Mouse (Mus musculus) hindbrain, embryonic 15.5 days (tissue): ENCODE measurements around the gene Kctd13. TPM values are rescaled to one million over a fixed set of nuclear protein-coding genes. Genes with fewer than 3 reads are reported as not detected.
"Not testable (repeated sequence)": the region's sequence is repeated elsewhere in the genome, so short reads cannot be mapped to it uniquely, and the experiment has no call there.

Experiments used
- ATAC-seq: fragments of 200-750 bp; cut with Nextera tagmentation; 2 replicates; pipeline ENCODE4 v1.8.0; 2017; ENCODE audit warnings: low read depth, moderate number of reproducible peaks, moderate TSS enrichment; ENCODE audit not compliant: low FRiP score
- H3K27ac ChIP-seq: fragments of 300-500 bp; sonication (generic); replicated peaks from 2 replicates; pipeline ENCODE4 v1.5.1; 2015; ENCODE audit warnings: mild to moderate bottlenecking, inconsistent platforms
- H3K27me3 ChIP-seq: fragments of 300-500 bp; sonication (generic); 2 replicates; pipeline ENCODE4 v1.6.1; 2015; ENCODE audit warnings: control low read depth, inconsistent platforms
- H3K36me3 ChIP-seq: fragments of 300-500 bp; sonication (generic); 2 replicates; pipeline ENCODE4 v1.6.1; 2015; ENCODE audit warnings: control low read depth, inconsistent platforms
- H3K4me1 ChIP-seq: fragments of 300-500 bp; sonication (generic); replicated peaks from 2 replicates; pipeline ENCODE4 v1.6.1; 2015; ENCODE audit warnings: control low read depth, inconsistent platforms
- H3K4me2 ChIP-seq: fragments of 300-500 bp; sonication (generic); 2 replicates; pipeline ENCODE4 v1.6.1; 2015; ENCODE audit warnings: moderate library complexity, mild to moderate bottlenecking, inconsistent platforms
- H3K4me3 ChIP-seq: fragments of 300-500 bp; sonication (generic); 2 replicates; pipeline ENCODE4 v1.5.1; 2015; ENCODE audit warnings: mild to moderate bottlenecking, inconsistent platforms
- H3K9ac ChIP-seq: fragments of 300-500 bp; sonication (generic); 2 replicates; pipeline ENCODE4 v1.6.1; 2015; ENCODE audit warnings: inconsistent platforms
- H3K9me3 ChIP-seq: fragments of 300-500 bp; sonication (generic); 2 replicates; pipeline ENCODE4 v1.6.1; 2016; ENCODE audit warnings: control low read depth, inconsistent platforms
- WGBS: fragments of 180-500 bp; shearing (Covaris S2); methylation state at CpG from one replicate; pipeline ENCODE4 v1.1.7; 2015; 5-methylcytosine and 5-hydroxymethylcytosine counted together
- polyA plus RNA-seq: library from polyadenylated mRNA; unstranded; fragments of >200 nt; fragmentation: Nextera tagmentation; extraction: Ambion mirVana; gene quantifications from 2 replicates; pipeline ENCODE4 v1.2.1, GENCODE M21; 2015

Gene Kctd13
- polyA plus RNA-seq, 1 experiment from 2014 or later = 130 TPM

DNA sequence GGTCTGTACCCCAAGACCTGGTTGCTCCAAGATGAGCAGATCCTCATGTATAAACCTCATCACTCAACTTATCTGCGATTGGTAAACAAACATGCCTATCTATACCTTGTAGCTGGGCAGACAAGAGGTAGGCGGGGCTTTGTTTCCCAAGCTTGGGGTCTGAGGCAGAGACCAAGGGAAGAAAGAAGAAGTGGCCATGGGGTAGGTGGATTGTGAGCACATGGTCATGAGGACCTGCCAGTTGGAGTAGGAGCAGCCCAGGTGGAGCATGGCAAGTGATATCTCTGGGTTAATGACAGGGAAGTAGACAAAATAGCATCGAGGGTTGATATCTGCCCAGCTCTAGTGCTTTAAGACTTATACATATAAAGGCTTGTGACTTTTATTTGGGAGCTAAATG lies 13.8 kb upstream of the Kctd13 start:
- Histone ChIP-seq H3K9me3 (no peaks in the 10 kb centered on the region), H3K36me3 (no peaks in the 10 kb centered on the region), H3K27me3 (no peaks in the 10 kb centered on the region), H3K4me1 (no peaks in the 10 kb centered on the region), H3K27ac (no peak overlapping the region), H3K4me3 (no peak overlapping the region), H3K4me2 (no peak overlapping the region), H3K9ac (no peak overlapping the region)
- no peak for ATAC-seq
- whole genome bisulfite sequencing = 91% methylated on average over 3 of the region's 3 CpGs

DNA sequence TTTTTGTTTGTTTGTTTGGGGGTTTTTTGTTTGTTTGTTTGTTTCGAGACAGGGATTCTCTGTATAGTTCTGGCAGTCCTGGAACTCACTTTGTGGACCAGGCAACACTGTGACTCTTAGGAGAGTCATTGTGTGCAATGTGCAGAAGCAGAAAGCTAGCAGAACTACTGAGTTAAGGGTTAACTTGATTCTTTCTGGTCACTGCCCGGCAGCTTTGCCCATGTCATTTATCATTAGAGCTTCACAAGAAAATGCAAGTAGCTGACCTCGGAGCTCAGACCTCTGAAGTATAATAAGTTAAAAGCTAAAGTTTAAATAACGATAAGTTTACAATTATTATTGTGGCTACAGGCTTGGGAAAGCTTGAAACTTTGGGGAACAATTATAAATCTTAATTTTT lies 10.3 kb upstream of the Kctd13 start:
- H3K9ac ChIP-seq, H3K36me3 ChIP-seq, H3K4me2 ChIP-seq, H3K4me1 ChIP-seq, H3K9me3 ChIP-seq, ATAC-seq, H3K4me3 ChIP-seq, H3K27me3 ChIP-seq, H3K27ac ChIP-seq: not testable (repeated sequence)
- 30% methylated on average over 4 of the region's 4 CpGs for WGBS

DNA sequence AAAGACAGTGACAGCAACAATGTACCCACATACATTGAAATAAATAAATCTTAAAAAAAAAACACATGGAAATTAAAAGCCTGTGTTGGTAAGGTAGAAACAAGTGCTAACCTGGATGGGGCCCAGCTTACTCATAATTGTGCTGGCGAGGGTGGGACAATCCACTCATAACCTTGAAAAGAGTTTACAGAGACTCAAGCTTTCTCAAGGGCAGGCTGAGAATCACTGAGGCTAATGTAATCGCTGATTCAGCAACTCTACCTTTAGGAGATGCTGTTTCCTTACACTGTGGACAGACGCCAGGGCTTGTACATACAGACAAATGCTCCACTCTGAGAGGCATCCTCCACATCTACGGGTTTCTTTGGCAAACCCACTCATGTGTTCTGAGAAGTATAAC lies 8.7 kb upstream of the Kctd13 start:
- Histone ChIP-seq H3K36me3 (no peaks in the 10 kb centered on the region), H3K27ac (no peak overlapping the region), H3K27me3 (no peaks in the 10 kb centered on the region), H3K9ac (no peak overlapping the region), H3K4me2 (no peak overlapping the region), H3K4me3 (no peak overlapping the region), H3K4me1 (0 out of 2 replicates have a peak, but pooled peaks cover 5% of the 10 kb centered on the region), H3K9me3 (no peaks in the 10 kb centered on the region)
- 81% methylated on average over 4 of the region's 4 CpGs for WGBS
- no peak for ATAC-seq

DNA sequence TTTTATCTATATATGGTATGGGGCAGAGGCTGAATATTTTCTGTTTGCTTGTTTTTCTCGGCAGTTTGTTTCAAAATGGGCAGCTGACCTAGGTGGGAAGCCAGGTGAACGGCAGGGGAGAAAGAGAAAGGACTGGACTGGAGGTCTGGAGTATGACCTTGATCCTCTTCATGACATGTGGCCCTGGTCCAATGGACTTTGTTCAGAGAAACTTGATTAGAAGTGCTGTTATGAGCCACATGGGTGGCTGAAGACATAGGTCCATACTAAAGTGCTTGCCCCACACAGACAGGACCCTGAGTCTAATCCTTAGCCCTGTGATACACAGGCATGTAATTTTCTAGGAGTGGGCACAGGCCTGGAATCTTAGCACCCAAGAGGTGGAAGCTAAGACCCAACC lies 7.1 kb upstream of the Kctd13 start:
- no peaks in the 10 kb centered on the region for H3K9me3 ChIP-seq
- H3K36me3 ChIP-seq = no peaks in the 10 kb centered on the region
- ATAC-seq = no peak
- no peaks in the 10 kb centered on the region for H3K27me3 ChIP-seq
- no peak overlapping the region for H3K27ac ChIP-seq
- WGBS = 84% methylated on average over 2 of the region's 2 CpGs
- no peak overlapping the region for H3K4me2 ChIP-seq
- H3K4me1 ChIP-seq = 0 out of 2 replicates have a peak, but pooled peaks cover 5% of the 10 kb centered on the region
- no peak overlapping the region for H3K4me3 ChIP-seq
- H3K9ac ChIP-seq = no peak overlapping the region

DNA sequence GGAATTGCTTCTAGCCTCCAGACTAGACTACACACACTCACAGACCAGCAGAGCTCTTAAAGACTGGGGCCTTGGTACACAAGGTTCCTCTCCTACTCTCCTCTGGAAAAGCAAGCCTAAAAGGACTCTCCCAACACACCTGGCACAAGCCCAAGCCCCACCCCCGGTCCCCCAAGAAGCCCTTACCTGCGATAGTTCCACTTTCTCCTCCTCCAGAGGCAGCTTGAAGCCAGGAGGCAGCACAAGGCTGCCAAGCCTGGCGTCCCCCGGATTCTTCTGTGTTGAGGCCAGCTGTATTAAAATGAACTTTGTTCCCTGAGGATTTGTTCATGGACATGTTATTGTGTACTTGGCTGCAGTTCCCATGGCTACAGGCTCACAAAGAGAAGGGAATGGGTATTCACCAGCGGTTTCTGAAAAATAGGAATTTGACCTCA lies 6.0 kb upstream of the Kctd13 start, which contains the start of gene Tmem219:
Gene Tmem219, minus strand, starts transcription at position 294 of the 437 bp plus-strand sequence.
- no peak for ATAC-seq
- 0 out of 2 replicates have a peak, but pooled peaks cover 5% of the 10 kb centered on the region for H3K4me1 ChIP-seq
- H3K27me3 ChIP-seq = no peaks in the 10 kb centered on the region
- no peak within 1 kb of the TSS for H3K4me2 ChIP-seq
- H3K36me3 ChIP-seq = no peaks in the 10 kb centered on the region
- H3K9ac ChIP-seq = no peak within 1 kb of the TSS
- H3K27ac ChIP-seq = 0 out of 2 replicates have a peak within 1 kb of the TSS, but pooled peaks have one; percentile 31
- 13% methylated on average over 5 of the region's 5 CpGs for WGBS
- H3K9me3 ChIP-seq = no peaks in the 10 kb centered on the region
- no peak within 1 kb of the TSS for H3K4me3 ChIP-seq

DNA sequence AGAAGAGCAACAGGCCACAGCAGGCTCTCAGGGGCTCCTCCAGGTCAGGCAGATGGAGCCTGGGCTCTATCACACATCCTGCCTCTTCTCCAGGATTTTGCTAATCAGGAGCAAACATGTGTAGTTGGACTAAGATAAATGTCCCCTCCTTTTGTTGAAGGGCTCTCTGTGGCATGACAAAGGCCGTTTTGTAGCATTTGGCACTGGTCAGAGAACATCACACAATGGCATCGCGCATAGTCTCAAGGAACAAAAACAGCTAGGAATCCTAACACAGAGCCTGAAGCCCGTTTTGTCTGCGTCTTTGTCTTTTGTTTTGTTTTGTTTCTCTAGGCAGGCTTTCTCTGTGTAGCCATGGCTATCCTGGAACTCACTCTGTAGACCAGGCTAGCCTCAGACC lies 4.7 kb upstream of the Kctd13 start:
- Histone ChIP-seq H3K4me1 (0 out of 2 replicates have a peak, but pooled peaks cover 5% of the 10 kb centered on the region), H3K36me3 (no peaks in the 10 kb centered on the region), H3K27ac (no peak overlapping the region), H3K27me3 (no peaks in the 10 kb centered on the region), H3K4me3 (no peak overlapping the region), H3K9me3 (no peaks in the 10 kb centered on the region), H3K9ac (no peak overlapping the region), H3K4me2 (no peak overlapping the region)
- WGBS = 34% methylated on average over 5 of the region's 5 CpGs
- no peak for ATAC-seq

DNA sequence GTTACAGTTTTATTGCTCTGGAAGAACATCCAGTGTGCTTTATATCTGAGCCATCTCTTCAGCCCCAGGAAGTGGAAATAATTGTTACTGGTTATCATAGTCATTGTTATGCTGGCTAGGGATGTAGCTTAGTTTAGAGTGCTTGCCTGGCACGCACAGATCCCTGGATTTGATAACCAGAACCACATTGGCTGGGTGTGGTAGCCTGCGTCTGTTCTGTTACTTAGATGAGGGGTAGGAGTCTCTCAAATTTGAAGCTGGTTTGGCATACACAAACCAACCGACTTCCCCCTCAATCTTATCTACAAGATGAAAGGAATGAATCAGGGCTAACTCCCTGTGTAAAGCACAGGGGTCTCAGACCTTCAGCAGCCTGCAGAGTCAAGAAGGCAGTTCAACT lies 2.4 kb upstream of the Kctd13 start:
- H3K9ac ChIP-seq = no peak overlapping the region
- no peak for ATAC-seq
- H3K4me2 ChIP-seq = no peak overlapping the region
- no peaks in the 10 kb centered on the region for H3K9me3 ChIP-seq
- H3K27ac ChIP-seq = no peak overlapping the region
- H3K4me3 ChIP-seq = no peak overlapping the region
- 66% methylated on average over 3 of the region's 3 CpGs for WGBS
- H3K4me1 ChIP-seq = peaks cover 17% of the 10 kb centered on the region
- H3K27me3 ChIP-seq = no peaks in the 10 kb centered on the region
- H3K36me3 ChIP-seq = no peaks in the 10 kb centered on the region

DNA sequence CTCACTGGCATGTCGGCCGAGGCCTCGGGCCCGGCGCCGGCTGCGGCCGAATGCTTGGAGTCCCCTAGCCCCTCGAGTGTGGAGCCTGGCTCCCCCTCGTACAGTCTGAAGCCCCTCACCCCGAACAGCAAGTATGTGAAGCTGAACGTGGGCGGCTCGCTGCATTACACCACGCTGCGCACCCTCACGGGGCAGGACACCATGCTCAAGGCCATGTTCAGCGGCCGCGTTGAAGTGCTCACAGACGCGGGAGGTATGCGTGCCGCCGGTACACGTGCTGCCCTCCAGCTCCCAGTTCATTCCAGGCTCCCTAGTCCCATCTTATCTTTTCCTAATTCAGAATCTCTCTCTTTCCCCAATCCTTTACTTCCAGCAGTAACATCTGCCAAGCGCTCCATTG lies 367 bp downstream of the Kctd13 start:
- peak overlapping the region; percentile 88 for H3K4me2 ChIP-seq

DNA sequence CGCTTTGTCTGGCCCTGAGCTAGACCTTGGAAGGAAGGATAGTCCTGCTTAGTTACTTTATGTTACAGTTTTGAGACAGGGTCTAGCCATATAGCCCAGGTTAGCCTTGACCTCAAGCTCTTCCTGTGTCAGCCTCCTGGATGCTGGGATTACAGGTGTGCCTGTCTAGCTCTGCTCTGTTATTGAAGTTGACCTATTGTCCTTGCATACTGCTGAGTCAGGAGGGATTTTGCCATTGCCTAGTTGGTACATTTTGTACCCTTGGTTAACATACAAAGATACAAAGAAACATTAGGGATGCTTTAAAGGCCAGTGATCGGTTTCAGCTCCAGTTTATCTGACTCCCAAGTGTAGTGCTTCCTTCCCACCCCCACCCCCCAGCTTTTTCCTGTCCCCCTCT lies 4.0 kb downstream of the Kctd13 start:
- H3K4me2 ChIP-seq = no peak overlapping the region
- H3K9me3 ChIP-seq = no peaks in the 10 kb centered on the region
- no peak overlapping the region for H3K27ac ChIP-seq
- peaks cover 12% of the 10 kb centered on the region for H3K4me1 ChIP-seq
- H3K4me3 ChIP-seq = no peak overlapping the region
- peaks cover 25% of the 10 kb centered on the region for H3K36me3 ChIP-seq
- H3K9ac ChIP-seq = no peak overlapping the region
- H3K27me3 ChIP-seq = no peaks in the 10 kb centered on the region
- no peak for ATAC-seq
- 85% methylated on average over 2 of the region's 2 CpGs for WGBS

More for the DNA sequence above, 367 bp downstream of the Kctd13 start:
- H3K9ac ChIP-seq = peak overlapping the region; percentile 57
- 0 out of 2 replicates have a peak, but pooled peaks cover 8% of the 10 kb centered on the region for H3K36me3 ChIP-seq
- H3K4me3 ChIP-seq = peak overlapping the region; percentile 66
- WGBS = under 1% methylated on average over 27 of the region's 27 CpGs
- H3K27ac ChIP-seq = peak overlapping the region; percentile 82
- H3K9me3 ChIP-seq = no peaks in the 10 kb centered on the region
- no peaks in the 10 kb centered on the region for H3K27me3 ChIP-seq
- peaks cover 12% of the 10 kb centered on the region for H3K4me1 ChIP-seq
- peak; percentile 81; the same call in 1 of the 2 replicates for ATAC-seq

DNA sequence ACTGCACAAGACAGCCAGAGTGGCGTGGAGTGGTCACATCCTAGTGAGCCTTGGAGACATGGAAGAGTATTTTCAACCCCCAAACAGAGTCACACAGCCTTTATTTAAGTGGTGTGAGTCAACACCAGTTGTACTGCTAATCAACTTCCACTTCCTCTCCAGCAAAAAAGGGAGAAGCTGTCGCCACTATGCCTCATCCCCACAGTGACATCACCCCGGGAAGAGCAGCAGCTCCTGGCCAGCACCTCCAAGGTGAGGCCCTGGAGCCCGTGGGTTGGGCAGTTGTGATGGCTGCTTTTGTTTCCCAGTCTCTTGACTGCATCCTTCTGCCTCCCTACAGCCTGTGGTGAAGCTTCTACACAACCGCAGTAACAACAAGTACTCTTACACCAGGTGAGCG lies 12.5 kb downstream of the Kctd13 start:
- Histone ChIP-seq H3K4me2 (no peak overlapping the region), H3K9me3 (no peaks in the 10 kb centered on the region), H3K36me3 (peaks cover 48% of the 10 kb centered on the region), H3K4me1 (peaks cover 1% of the 10 kb centered on the region; the same call in 1 of the 2 replicates), H3K4me3 (no peak overlapping the region), H3K27me3 (no peaks in the 10 kb centered on the region), H3K9ac (no peak overlapping the region), H3K27ac (no peak overlapping the region)
- no peak for ATAC-seq
- 48% methylated on average over 6 of the region's 6 CpGs for WGBS

DNA sequence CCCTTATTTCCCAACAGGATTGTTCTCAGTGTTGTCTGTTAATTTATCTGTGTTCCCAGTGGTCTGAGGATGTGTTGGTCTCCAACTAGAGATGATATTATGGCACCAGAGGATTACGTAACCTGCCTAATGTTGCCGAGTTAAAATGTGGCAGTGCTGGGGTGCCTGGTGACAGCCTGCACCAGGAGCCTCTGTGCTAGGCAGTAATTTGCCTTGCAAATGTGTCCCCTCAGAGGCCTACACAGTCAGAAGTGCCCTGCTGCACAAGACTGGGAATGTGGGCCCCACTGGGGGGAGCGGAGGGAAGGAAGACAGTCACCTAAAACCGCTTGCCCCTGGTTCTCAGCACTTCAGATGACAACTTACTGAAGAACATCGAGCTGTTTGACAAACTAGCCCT lies 13.1 kb downstream of the Kctd13 start:
- no peak for ATAC-seq

DNA sequence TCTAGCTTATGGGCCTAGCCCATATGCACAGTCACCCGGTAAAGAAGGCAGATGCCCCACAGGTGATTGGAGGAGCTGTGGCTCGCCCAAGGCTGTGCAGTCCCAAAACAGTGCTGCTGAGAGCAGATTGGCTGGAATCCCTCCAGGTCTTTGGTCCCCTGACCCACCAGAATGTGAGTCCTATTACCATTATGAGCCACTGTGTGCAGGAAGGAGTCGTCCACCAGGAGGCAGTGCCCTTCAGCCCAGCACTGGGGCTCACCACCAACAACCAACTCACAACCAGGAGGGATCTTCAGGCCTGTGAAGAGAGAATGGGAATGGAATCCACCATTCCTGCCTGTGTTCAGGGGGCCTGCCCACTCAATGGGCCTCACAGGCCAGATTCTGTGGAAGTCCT lies 17.9 kb downstream of the Kctd13 start:
- no peaks in the 10 kb centered on the region for H3K9me3 ChIP-seq
- no peaks in the 10 kb centered on the region for H3K27me3 ChIP-seq
- no peak overlapping the region for H3K4me2 ChIP-seq
- H3K9ac ChIP-seq = no peak overlapping the region
- no peak overlapping the region for H3K27ac ChIP-seq
- ATAC-seq = no peak
- no peak overlapping the region for H3K4me3 ChIP-seq
- H3K36me3 ChIP-seq = peaks cover 29% of the 10 kb centered on the region
- H3K4me1 ChIP-seq = peaks cover 35% of the 10 kb centered on the region
- WGBS = 41% methylated on average over 3 of the region's 3 CpGs

More for the DNA sequence above, 13.1 kb downstream of the Kctd13 start:
- Histone ChIP-seq H3K9ac (no peak overlapping the region), H3K36me3 (peaks cover 42% of the 10 kb centered on the region), H3K4me3 (no peak overlapping the region), H3K27ac (no peak overlapping the region), H3K27me3 (no peaks in the 10 kb centered on the region), H3K9me3 (no peaks in the 10 kb centered on the region), H3K4me1 (peaks cover 8% of the 10 kb centered on the region), H3K4me2 (no peak overlapping the region)
- WGBS = 55% methylated on average over 5 of the region's 5 CpGs

DNA sequence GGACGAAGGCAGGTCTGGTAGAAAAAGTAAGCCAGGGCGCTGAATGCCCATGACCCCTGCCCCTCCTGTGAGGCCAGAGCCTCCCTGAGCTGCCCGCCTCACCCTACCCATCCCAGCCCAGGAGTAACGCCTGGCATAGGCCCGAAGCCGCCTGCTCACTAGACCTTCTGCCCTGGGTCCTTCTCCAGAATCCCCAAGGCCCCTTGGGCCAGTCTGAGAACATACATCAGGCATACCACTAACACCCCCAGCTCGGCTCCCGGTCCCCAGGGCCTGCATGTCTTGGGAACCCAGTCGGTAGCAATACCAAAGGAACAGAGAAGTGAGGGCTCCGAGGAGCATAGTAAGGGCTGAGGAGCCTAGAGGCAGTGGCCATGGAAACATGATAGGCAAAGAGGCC lies 19.9 kb downstream of the Kctd13 start:
- Histone ChIP-seq H3K4me3 (peak overlapping the region; percentile 53), H3K4me1 (peaks cover 55% of the 10 kb centered on the region), H3K4me2 (peak overlapping the region; percentile 84), H3K9me3 (no peaks in the 10 kb centered on the region), H3K9ac (peak overlapping the region; percentile 65), H3K36me3 (peaks cover 19% of the 10 kb centered on the region), H3K27me3 (no peaks in the 10 kb centered on the region), H3K27ac (peak overlapping the region; percentile 92)
- WGBS = 77% methylated on average over 9 of the region's 10 CpGs
- no peak for ATAC-seq
